Mouse (Mus musculus): ENCODE measurements around the gene Il22ra2.

The Il22ra2 gene

DNA sequence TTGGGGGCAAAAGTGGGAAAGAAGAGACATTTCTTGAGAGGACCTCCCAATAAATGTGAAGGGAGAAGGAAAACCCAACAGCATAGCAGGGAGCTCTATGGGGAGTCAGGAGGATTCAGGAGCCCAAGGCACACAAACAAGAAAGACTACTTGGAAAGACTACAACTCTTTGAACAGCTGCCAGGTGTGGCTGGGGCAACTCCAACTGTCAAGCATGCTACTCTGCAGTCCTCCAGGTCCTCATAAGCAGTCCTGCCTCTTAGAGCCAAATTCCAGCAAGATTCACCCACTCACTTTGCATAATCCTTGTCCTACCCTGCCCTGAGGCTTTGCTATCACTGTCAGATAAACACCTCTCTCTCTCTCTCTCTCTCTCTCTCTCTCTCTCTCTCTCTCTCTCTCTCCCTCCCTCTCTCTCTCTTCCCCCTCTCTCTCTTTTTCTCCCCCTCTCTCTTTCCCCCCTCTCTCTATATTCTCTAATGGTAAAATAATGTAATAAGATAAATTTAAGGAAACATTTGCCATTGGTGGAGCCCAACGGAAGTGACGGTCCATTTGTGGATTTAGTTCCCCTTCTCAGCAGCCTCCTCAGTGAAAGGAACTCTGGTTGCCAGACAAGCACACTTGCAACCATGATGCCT is at the start of gene Il22ra2:
Gene Il22ra2 (plus strand): TSS at position 591 of the 641 bp plus-strand sequence.
- DNase-seq (ENCODE audit: low read depth, low spot score): no peak

DNA sequence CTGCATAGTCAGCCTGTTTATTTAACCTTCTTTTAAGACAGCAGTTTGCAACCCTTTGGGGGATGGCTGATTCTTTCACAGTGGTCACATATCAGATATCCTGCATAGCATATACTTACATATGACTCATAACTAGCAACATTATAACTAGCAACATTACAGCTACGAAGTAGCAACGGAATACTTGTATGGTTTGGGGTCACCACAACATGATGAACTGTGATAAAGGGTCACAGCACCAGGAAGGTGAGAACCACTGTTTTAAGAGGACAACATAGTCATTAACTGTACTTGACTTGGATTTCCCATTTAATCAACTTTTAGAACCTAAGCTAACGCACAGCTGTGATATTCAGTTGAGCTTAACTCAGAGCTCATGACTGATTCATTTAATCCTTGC is 44.2 kb upstream of the Il22ra2 start:
- DNase-seq (ENCODE audit: low read depth, low spot score): no peak

DNA sequence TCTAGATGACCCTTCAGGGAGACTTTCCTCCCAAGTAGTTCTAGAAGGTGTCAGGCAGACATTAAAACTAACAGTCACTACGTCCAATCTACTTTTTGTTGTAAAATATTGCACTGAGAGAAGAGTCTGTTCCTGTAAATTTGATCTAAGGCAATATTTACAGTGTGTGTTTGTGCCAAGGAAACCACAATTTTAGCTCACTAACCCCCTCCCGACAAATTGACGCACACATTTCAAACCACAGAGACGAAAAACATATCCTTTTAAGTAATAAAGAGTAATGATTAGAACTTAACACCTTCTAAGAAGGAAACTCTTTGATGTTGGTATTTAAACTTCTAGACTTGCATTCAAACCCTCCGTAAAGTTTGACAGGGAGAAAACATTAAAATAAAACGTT is 43.8 kb upstream of the Il22ra2 start:
- DNase-seq (ENCODE audit: low read depth, low spot score): no peak

DNA sequence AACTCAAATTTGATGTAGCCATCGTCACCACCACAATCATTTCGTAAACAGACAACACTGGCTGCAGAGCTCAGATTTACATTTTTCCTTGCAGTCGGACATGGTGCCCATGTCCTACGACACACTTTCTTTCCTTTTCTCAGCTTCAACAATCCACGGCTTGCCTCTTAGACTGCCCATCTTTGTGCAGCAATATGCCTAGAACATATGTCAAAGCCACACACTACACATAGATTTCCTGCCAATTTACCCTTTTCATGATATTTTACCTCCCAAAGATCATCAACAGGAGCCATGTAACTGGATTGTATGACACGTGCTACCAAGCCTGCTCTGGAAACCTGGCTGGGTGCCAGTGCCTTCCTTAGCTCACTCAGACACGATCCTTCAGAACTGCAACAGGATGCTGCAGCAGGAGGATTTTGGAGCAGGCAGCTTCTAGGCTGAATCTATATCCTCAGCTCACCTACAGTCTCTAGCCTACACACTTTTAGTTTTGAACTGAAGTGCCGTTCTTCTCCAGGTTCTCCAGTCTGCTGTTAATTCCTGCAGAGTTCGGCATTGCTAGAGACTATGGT is 43.3 kb upstream of the Il22ra2 start:
- no peak for DNase-seq (ENCODE audit: low read depth, low spot score)

DNA sequence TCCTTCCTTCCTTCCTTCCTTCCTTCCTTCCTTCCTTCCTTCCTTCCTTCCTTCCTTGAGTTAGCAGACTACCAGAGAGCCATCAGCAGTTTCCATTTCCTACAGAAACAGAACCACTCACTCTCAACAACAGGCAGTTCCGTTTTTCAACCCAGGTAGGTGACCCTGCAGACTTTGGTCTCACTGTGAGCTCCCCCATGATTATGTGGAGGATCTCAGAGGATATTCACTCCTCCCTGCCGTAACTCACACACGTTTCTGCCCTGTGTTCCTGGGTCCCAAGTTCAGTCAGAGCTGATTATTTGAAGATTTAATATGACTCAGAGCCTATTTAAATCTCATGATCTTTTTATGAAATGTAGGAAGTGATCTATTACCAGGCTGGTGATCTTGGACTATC is 41.1 kb upstream of the Il22ra2 start:
- no peak for DNase-seq (ENCODE audit: low read depth, low spot score)

DNA sequence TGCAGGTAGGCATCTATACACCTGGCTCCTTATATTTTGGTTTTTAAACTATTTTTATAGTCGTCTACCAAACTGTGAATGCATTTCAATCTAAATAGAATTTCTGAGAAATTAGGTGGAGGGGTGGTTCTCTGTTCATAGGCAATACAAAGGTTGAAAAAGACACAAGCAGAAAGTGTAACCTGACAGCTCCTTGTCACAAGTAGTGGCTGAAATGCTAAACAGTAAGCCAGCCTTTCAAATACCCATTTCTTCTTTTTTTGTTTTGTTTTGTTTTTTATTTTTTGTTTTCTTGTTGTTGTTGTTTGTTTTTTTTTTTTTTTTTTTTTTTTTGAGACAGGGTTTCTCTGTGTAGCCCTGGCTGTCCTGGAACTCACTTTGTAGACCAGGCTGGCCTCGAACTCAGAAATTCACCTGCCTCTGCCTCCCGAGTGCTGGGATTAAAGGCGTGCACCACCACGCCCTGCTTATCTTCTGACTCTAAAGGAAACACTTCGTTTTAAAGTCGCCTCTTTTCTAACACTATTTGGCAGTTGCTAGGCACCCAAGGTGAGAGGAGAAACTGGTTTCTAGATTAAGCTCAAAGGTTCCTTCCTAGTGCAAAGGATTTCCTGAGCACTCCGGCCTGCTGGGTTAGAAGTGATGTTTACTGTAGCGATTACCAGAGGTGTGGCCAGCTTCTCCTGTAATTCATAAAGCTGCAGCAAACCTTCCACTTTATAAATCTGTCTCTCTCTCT is 39.8 kb upstream of the Il22ra2 start:
- DNase-seq (ENCODE audit: low read depth, low spot score): no peak

DNA sequence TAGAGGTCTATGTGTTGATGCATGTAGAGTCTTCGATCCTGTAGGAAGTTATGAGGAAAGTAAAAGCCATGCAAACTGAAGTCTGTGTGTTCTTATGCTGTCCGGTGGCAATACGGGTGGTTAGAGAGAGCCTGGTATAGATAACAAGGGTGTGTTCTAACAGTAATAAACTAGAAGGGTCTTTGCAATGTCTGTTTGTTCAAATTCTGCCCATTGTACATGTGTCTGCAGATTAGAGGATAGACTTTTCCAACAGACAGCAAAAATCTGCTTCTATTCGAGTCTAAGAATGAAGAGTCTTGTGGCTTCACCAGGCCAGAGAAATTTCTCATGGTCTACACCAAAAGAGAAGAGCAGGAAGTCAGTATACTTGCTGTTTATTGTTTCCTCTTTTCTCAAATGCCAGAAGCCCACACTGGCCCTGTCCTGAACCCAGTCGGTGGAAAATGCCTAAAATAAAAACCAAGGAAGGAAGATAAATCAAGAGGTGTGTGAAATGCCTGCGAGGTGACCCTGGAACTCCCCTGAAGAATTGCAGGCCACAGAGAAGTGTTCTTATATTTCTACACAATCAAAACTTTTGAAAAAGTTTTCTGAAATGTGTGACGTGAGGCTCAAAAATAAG is 38.9 kb upstream of the Il22ra2 start:
- no peak for DNase-seq (ENCODE audit: low read depth, low spot score)

DNA sequence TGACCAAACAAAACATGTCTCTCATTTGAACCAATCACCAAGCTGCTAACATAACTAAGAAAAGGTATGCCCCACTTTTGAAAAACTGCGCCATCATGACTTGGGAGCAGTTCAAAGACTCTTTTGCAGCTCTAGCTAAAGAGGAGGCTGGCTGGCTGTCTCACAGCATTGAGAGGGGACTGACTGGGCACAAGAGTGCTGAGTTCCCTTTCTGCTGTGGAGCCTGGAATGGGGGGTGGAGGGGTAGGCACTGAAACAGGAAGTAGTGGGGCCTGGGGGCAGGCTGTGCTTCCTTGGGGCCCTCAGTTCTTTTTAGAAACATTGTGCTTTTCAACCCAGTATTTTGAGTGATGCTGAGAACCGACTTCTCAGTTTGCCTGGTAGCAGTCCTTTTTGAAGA is 37.7 kb upstream of the Il22ra2 start:
- no peak for DNase-seq (ENCODE audit: low read depth, low spot score)

DNA sequence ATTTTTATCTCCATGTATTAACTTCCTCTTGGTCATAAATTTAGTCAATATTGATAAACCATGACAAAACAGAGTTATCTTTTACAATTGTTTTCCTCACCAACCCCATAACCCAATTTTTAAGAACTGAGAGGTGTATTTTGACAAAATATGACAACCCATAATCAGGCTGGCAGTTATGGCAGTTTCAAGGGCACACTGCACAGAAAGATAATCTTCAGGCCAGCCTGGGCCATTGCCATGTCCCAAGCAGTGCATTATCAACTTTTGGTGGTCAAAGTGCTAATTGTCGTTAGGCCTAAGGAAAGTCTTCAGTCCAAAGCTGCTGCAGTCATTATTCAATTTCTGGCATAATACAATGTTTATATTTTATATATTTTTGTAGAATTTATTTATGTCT is 37.0 kb upstream of the Il22ra2 start:
- DNase-seq (ENCODE audit: low read depth, low spot score): no peak

DNA sequence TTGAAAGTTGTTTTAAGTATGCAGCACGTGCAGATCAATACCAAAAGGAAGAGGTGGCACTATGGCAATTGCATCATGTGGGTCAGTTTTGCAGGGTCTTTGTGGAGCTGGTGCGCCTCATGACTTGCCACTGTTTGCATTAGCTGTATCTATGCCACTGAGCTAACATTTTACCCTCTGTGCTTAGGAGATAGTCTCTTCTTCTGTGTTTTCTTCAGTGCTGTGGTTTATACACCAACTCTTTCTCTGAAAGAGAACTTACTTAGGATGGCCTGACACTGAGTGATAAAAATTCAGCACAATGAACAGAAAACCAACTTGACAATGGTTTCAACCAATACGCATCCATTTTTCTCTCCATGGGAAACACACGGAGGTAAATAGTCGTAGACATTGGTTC is 35.9 kb upstream of the Il22ra2 start:
- DNase-seq (ENCODE audit: low read depth, low spot score): no peak

DNA sequence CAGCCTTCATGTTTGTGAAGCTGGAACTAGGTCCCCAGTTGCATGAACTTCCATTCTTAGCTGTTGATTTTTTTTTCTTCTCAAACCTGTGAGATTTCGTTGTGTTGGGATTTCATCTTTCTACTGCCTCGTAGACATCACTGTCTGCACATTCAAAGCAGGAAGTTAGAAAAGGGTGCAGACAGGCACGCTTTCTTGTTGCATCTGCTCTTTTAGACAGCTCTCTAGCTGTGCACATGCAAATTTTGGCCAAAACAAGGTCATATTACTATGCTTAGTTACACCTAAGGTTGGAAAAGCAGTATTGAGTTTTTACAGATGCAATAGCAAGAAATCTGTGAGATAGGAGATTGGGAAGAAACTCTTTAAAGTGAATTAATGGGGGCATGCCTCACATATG is 34.5 kb upstream of the Il22ra2 start:
- DNase-seq (ENCODE audit: low read depth, low spot score): no peak

DNA sequence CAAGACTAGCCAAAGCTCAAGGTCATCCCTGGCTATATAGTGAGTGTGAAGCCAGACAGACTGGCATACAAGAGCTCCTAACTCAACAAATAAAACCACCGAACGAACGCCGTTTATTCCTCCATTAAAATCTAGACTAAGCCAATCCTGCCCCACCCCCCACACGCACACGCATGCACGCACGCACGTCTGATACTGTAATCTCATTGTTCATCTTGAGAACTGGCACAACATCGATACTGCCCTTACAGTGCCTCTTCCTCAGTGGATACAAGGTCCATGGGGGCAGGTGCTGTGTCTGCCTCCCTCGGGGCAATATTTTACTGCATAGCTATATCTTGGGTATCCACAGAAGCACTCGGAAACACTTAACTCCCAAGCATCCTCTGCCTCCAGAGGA is 32.2 kb upstream of the Il22ra2 start:
- no peak for DNase-seq (ENCODE audit: low read depth, low spot score)

DNA sequence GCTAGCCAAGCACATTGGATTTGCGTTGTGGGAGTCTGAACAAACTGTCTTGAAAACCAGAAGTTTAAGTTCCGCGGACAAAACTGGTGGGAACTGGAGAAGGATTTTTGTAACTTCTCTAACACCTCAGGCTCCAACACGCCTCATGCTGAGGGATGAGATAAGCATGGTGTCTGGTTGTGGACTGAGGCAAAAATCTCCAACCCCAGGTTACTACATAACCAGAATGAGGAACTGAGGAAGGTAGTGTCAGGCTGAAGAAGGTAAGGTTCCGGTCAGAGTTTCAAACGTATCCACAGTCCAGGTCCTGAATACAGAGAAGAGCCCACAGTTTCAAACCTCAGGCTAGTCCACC is 30.5 kb upstream of the Il22ra2 start:
- DNase-seq (ENCODE audit: low read depth, low spot score): no peak

DNA sequence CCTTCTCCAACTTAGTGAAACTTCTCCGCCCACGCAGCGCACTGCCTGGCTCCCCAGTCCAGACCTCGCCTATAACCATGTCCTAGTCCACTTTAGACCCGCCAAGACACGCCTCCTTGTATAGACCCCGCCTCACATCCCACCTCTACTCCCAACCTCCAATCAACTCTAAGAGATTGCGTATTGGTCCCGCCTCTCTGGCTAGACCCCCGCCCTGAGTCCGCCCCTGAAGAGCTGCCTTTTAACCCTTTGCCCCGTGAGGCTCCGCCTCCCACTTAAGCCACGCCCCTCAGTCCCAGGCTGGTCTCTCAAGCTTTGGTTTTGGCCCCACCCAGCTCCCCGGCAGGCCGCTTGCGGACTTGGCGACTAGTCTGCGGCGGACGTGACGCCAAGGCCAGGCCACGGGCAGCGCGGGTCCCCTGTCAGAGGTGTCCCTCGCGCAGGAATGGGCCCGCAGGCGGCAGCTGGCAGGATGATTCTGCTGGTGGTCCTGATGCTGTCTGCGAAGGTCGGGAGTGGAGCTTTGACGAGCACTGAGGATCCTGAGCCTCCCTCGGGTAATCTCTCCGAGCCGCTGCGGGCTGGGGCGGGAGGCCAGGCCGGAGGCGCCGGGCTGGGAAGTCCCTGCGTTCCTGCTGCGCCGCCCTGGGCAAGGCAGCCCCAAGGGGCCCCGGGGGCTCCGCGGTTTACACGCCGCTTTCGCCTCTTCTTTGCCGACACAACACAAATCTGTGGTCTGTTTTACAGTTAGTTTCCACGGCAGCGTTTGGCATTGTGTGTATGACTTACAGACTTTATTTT is 30.0 kb upstream of the Il22ra2 start, which contains the start of gene Ifngr1:
Gene Ifngr1 (plus strand): TSS at position 309 of the 801 bp plus-strand sequence.
- peak; percentile 99 for DNase-seq (ENCODE audit: low read depth, low spot score)

DNA sequence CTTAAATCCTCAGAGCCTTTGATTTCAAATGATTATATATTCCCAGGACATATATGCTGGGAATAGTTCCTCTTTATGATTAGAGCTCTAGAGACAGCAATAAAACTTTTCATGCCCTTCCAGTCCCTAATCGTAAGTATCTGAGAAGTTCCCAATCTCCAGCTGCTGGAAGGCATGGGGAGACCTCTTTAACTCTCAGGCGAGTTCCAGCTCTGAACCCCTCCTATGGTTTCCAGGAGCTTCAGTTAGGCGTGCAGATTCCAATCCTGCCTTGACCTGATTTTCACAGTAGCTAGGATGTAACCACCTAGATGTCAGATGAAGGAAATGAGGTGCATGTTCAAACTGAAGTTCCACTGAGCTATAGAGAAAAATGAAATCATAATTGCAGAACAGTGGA is 29.2 kb upstream of the Il22ra2 start:
- DNase-seq (ENCODE audit: low read depth, low spot score): no peak

DNA sequence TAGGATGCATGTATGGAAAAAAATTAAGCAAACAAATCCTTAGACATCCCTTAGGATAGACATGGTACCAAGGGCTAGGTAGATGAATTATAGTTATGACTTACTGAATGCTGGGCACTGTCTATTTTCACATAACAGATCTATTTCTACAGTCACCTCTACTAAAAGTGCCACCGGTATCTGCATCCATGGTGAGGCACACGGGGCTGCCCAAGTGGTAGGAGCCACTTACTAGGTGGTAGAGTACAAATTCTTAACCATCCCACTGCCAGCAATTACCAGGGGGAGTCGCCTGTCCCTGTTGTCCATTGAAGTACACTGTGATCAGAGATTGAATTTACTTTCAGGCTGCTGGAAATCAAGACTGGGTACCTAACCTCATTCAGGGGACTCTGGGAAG is 28.5 kb upstream of the Il22ra2 start:
- DNase-seq (ENCODE audit: low read depth, low spot score): no peak

DNA sequence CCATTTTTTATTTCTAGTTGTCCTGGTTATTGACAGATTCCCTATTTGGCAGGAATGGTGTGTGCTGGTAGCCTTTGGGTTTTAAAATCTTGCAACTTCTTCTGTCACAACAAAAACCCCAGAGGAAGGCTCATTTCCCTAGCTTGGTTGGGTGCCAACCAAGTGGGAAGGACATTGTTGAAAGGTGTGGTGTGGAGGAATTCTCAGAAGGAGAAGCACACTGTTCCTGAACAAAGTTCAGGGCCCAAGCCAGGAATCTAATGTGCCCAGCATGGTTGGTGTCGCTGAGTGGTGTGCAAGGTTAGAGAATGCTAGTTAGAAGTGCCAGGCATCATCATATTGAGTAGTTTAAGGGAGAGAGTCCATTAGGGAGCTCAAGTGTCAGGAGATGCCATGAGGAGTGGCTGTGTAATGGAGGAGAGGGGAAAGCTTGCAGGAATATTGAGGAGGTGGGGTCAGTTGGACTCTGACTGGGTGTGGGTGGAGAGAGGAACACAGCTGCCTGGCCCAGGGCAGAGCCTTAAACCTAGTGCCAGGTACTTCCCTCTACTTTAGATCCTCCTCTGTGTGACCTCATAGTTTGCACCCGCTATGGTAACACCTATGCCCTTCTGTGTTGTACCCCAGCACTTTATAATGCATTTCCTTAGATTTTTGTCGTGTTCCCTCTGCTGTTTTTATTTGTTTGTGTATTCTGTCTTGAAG is 27.4 kb upstream of the Il22ra2 start:
- no peak for DNase-seq (ENCODE audit: low read depth, low spot score)

DNA sequence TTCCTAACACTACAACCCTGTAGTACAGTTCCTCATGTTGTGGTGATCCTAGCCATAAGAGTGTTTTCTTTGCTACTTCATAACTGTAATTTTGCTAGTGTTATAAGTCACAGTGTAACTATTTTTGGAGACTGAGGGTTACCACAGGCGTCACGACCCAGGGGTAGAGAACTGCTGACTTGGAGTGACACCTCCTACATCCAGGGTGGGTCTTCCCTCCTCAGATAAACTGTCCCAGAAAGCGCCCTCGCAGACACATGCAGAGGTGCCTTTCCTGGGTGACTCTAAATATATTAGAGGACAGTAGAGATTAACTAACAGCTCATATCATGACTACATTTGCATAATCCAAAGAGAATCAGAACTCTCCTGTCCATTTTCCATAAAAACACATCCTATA is 24.9 kb upstream of the Il22ra2 start:
- no peak for DNase-seq (ENCODE audit: low read depth, low spot score)

DNA sequence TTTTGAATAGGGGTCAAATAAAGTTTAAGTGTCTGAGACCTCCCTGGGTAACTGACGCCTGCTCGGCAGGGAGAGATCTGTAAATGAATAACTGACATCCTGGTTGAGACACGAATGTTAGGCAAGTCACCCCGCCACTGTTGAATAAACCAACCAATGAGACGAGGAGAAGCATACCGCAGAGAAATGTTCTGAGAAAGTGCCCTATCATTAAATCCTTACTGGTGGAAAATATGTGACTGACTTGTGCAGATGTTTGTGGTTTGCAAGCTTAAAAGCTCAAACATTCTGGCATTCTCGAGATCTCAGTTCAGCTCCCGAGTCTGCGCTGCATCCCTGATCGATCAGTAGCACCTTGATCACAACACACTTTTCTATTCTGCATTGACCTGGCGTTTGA is 23.7 kb upstream of the Il22ra2 start:
- DNase-seq (ENCODE audit: low read depth, low spot score): peak; percentile 40

DNA sequence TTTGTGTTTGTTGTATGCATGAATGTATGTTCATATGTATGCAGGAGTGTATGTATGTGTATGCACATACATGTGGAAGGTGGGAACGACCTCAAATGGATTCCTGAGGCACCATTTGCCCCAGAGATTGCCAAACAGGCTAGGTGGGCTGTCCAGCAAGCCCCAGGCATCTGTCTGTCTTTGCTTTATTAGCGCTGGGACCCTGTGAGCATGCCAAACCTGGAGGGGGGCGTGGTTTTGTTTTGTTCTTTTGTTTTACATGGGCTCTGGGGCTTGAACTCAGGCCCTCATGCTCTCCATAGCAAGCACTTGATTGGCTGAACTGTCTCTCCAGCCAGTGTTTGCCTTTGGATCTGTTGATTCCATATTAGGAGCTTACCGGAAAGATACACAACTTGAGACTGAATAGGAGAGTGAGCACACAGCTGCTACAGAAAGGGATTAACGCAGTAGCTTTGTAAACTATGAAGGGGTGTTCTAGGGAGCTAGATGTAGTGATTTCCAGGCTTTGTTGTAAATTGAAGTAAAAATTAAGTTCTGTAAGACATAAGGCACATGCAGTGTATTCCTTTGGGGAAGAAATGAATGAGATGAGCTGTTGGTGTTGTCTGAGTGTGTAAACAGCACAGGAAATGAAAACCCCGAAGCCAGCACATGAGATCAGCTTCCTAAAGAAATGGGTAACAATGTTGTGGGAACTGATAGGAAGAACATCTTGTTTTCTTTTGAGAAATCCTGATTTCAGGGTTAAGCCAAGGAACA is 22.3 kb upstream of the Il22ra2 start:
- no peak for DNase-seq (ENCODE audit: low read depth, low spot score)

DNA sequence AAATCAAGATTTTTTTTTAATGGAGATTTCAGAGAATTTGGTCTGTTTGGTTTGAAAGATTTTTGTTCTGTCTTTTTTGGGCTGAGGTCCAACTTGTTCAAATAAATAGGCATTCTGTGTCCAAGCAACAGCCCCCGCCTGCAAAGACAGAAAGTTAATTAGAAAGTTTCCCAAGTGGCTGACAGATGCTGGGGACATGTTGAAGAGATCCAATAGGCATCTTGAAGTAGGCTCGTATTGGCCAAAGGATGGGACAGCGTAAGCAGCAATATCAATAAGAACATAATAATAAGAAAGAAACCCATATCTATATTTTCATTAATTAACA is 21.7 kb upstream of the Il22ra2 start:
- no peak for DNase-seq (ENCODE audit: low read depth, low spot score)
